Mouse (Mus musculus): ENCODE results near the gene Slc35f1. TPM values are rescaled to one million over a fixed set of nuclear protein-coding genes. Genes with fewer than 3 reads are reported as not detected.

Slc35f1 gene
- polyA plus RNA-seq, 1 experiment: 16.3 TPM

- Histone ChIP-seq H3K27ac (ENCODE audit: insufficient read depth, low read length) (no peak overlapping the region), H3K27me3 (ENCODE audit: control insufficient read depth, insufficient read depth, low read length) (no peaks in the 10 kb centered on the region), H3K4me1 (ENCODE audit: control insufficient read depth, insufficient read depth, low read length) (no peaks in the 10 kb centered on the region), H3K4me3 (replicated peaks; ENCODE audit: insufficient read depth, low read depth, low read length) (no peak overlapping the region)
- TF ChIP-seq CTCF (IDR thresholded peaks at IDR 0.05; ENCODE audit: borderline replicate concordance, insufficient read depth, low read depth, low read length) (no peak), POLR2A (IDR thresholded peaks at IDR 0.05; ENCODE audit: borderline replicate concordance, insufficient read depth, low read length) (no peak)
- DNase-seq: no peak
- WGBS: 25% methylated on average over 4 of the region's 4 CpGs
Measured at GRCm38 (mm10) chr10:52797454-52797853, 107.1 kb downstream of the Slc35f1 start.

- no peak overlapping the region for H3K27ac ChIP-seq (ENCODE audit: insufficient read depth, low read length)
- no peak overlapping the region for H3K4me3 ChIP-seq (replicated peaks; ENCODE audit: insufficient read depth, low read depth, low read length)
- WGBS: 14% methylated on average over 2 of the region's 2 CpGs
- no peaks in the 10 kb centered on the region for H3K27me3 ChIP-seq (ENCODE audit: control insufficient read depth, insufficient read depth, low read length)
- H3K4me1 ChIP-seq (ENCODE audit: control insufficient read depth, insufficient read depth, low read length): no peaks in the 10 kb centered on the region
- no peak for DNase-seq
- TF ChIP-seq POLR2A (IDR thresholded peaks at IDR 0.05; ENCODE audit: borderline replicate concordance, insufficient read depth, low read length): no peak
- TF ChIP-seq CTCF (IDR thresholded peaks at IDR 0.05; ENCODE audit: borderline replicate concordance, insufficient read depth, low read depth, low read length): no peak
Measured at GRCm38 (mm10) chr10:52807808-52808207, 117.5 kb downstream of the Slc35f1 start.

GRCm38 (mm10) chr10:52812861-52813260 lies 122.5 kb downstream of the Slc35f1 start:
- no peaks in the 10 kb centered on the region for H3K4me1 ChIP-seq (ENCODE audit: control insufficient read depth, insufficient read depth, low read length)
- 97% methylated on average over 4 of the region's 4 CpGs for WGBS
- DNase-seq: no peak
- no peaks in the 10 kb centered on the region for H3K27me3 ChIP-seq (ENCODE audit: control insufficient read depth, insufficient read depth, low read length)
- no peak overlapping the region for H3K27ac ChIP-seq (ENCODE audit: insufficient read depth, low read length)
- H3K4me3 ChIP-seq (replicated peaks; ENCODE audit: insufficient read depth, low read depth, low read length): no peak overlapping the region
- TF ChIP-seq CTCF (IDR thresholded peaks at IDR 0.05; ENCODE audit: borderline replicate concordance, insufficient read depth, low read depth, low read length) (no peak), POLR2A (IDR thresholded peaks at IDR 0.05; ENCODE audit: borderline replicate concordance, insufficient read depth, low read length) (no peak)

GRCm38 (mm10) chr10:52814358-52814757 lies 124.0 kb downstream of the Slc35f1 start:
- H3K27ac ChIP-seq (ENCODE audit: insufficient read depth, low read length): no peak overlapping the region
- TF ChIP-seq CTCF (IDR thresholded peaks at IDR 0.05; ENCODE audit: borderline replicate concordance, insufficient read depth, low read depth, low read length) (no peak), POLR2A (IDR thresholded peaks at IDR 0.05; ENCODE audit: borderline replicate concordance, insufficient read depth, low read length) (no peak)
- no peak overlapping the region for H3K4me3 ChIP-seq (replicated peaks; ENCODE audit: insufficient read depth, low read depth, low read length)
- H3K27me3 ChIP-seq (ENCODE audit: control insufficient read depth, insufficient read depth, low read length): no peaks in the 10 kb centered on the region
- H3K4me1 ChIP-seq (ENCODE audit: control insufficient read depth, insufficient read depth, low read length): no peaks in the 10 kb centered on the region
- DNase-seq: no peak
- WGBS: 15% methylated on average over 5 of the region's 5 CpGs

GRCm38 (mm10) chr10:52819661-52820060 lies 129.3 kb downstream of the Slc35f1 start:
- TF ChIP-seq POLR2A (IDR thresholded peaks at IDR 0.05; ENCODE audit: borderline replicate concordance, insufficient read depth, low read length) (no peak), CTCF (IDR thresholded peaks at IDR 0.05; ENCODE audit: borderline replicate concordance, insufficient read depth, low read depth, low read length) (no peak)
- DNase-seq: no peak
- no peak overlapping the region for H3K4me3 ChIP-seq (replicated peaks; ENCODE audit: insufficient read depth, low read depth, low read length)
- no peak overlapping the region for H3K27ac ChIP-seq (ENCODE audit: insufficient read depth, low read length)
- H3K27me3 ChIP-seq (ENCODE audit: control insufficient read depth, insufficient read depth, low read length): no peaks in the 10 kb centered on the region
- H3K4me1 ChIP-seq (ENCODE audit: control insufficient read depth, insufficient read depth, low read length): no peaks in the 10 kb centered on the region
- WGBS: 100% methylated on average over 1 of the region's 1 CpGs

- H3K27ac ChIP-seq (ENCODE audit: insufficient read depth, low read length): no peak overlapping the region
- no peak for DNase-seq
- WGBS: 79% methylated on average over 2 of the region's 2 CpGs
- no peaks in the 10 kb centered on the region for H3K4me1 ChIP-seq (ENCODE audit: control insufficient read depth, insufficient read depth, low read length)
- H3K27me3 ChIP-seq (ENCODE audit: control insufficient read depth, insufficient read depth, low read length): no peaks in the 10 kb centered on the region
- TF ChIP-seq CTCF (IDR thresholded peaks at IDR 0.05; ENCODE audit: borderline replicate concordance, insufficient read depth, low read depth, low read length) (no peak), POLR2A (IDR thresholded peaks at IDR 0.05; ENCODE audit: borderline replicate concordance, insufficient read depth, low read length) (no peak)
- H3K4me3 ChIP-seq (replicated peaks; ENCODE audit: insufficient read depth, low read depth, low read length): no peak overlapping the region
Measured at GRCm38 (mm10) chr10:52822909-52823308, 132.6 kb downstream of the Slc35f1 start.

GRCm38 (mm10) chr10:52825746-52826145 lies 135.4 kb downstream of the Slc35f1 start:
- Histone ChIP-seq H3K4me1 (ENCODE audit: control insufficient read depth, insufficient read depth, low read length) (no peaks in the 10 kb centered on the region), H3K4me3 (replicated peaks; ENCODE audit: insufficient read depth, low read depth, low read length) (no peak overlapping the region), H3K27ac (ENCODE audit: insufficient read depth, low read length) (no peak overlapping the region), H3K27me3 (ENCODE audit: control insufficient read depth, insufficient read depth, low read length) (no peaks in the 10 kb centered on the region)
- DNase-seq: no peak
- TF ChIP-seq CTCF (IDR thresholded peaks at IDR 0.05; ENCODE audit: borderline replicate concordance, insufficient read depth, low read depth, low read length) (no peak), POLR2A (IDR thresholded peaks at IDR 0.05; ENCODE audit: borderline replicate concordance, insufficient read depth, low read length) (no peak)
- WGBS: 85% methylated on average over 4 of the region's 4 CpGs

- TF ChIP-seq CTCF (IDR thresholded peaks at IDR 0.05; ENCODE audit: borderline replicate concordance, insufficient read depth, low read depth, low read length) (no peak), POLR2A (IDR thresholded peaks at IDR 0.05; ENCODE audit: borderline replicate concordance, insufficient read depth, low read length) (no peak)
- Histone ChIP-seq H3K4me1 (ENCODE audit: control insufficient read depth, insufficient read depth, low read length) (peaks cover 3% of the 10 kb centered on the region; the same call in 1 of the 2 replicates), H3K4me3 (replicated peaks; ENCODE audit: insufficient read depth, low read depth, low read length) (no peak overlapping the region), H3K27me3 (ENCODE audit: control insufficient read depth, insufficient read depth, low read length) (no peaks in the 10 kb centered on the region), H3K27ac (ENCODE audit: insufficient read depth, low read length) (no peak overlapping the region)
- 11% methylated on average over 2 of the region's 2 CpGs for WGBS
- peak; percentile 14 to 60 for DNase-seq
Measured at GRCm38 (mm10) chr10:52840819-52841218, 150.5 kb downstream of the Slc35f1 start.

All from cerebellum, adult 2 months (tissue).